Mouse (Mus musculus): ENCODE data around the gene Ncoa3. TPM values are rescaled to one million over a fixed set of nuclear protein-coding genes. Genes with fewer than 3 reads are reported as not detected.

Ncoa3 gene
- polyA plus RNA-seq, 1 experiment from 2014 or later: 17.4 TPM

GRCm38 (mm10) chr2:166077371-166077770 is 84.9 kb downstream of the Ncoa3 start:
- WGBS: 94% methylated on average over 9 of the region's 9 CpGs
- H3K27ac ChIP-seq (ENCODE audit: low read depth, low read length): no peak overlapping the region
- no peaks in the 10 kb centered on the region; the same call in 1 of the 2 replicates for H3K36me3 ChIP-seq (ENCODE audit: control insufficient read depth, insufficient read depth, low read length)
- H3K9me3 ChIP-seq (ENCODE audit: control insufficient read depth, low read length): no peaks in the 10 kb centered on the region
- no peaks in the 10 kb centered on the region for H3K4me1 ChIP-seq (replicated peaks; ENCODE audit: control insufficient read depth, insufficient read depth, low read length)
- H3K27me3 ChIP-seq (ENCODE audit: control insufficient read depth, insufficient read depth, low read length): no peaks in the 10 kb centered on the region
- no peak overlapping the region for H3K4me3 ChIP-seq (ENCODE audit: low read depth, low read length)
- no peak overlapping the region for H3K4me2 ChIP-seq (ENCODE audit: low read depth, low read length, severe bottlenecking)
- DNase-seq (ENCODE audit: low spot score): no peak
- no peak for ATAC-seq (replicated peaks; ENCODE audit: low FRiP score)
- no peak overlapping the region for H3K9ac ChIP-seq (ENCODE audit: low read length)

GRCm38 (mm10) chr2:166079231-166079630 is 86.8 kb downstream of the Ncoa3 start:
- DNase-seq (ENCODE audit: low spot score) (no peak), ATAC-seq (replicated peaks; ENCODE audit: low FRiP score) (no peak)
- H3K27me3 ChIP-seq (ENCODE audit: control insufficient read depth, insufficient read depth, low read length): no peaks in the 10 kb centered on the region
- H3K27ac ChIP-seq (ENCODE audit: low read depth, low read length): no peak overlapping the region
- no peak overlapping the region for H3K4me2 ChIP-seq (ENCODE audit: low read depth, low read length, severe bottlenecking)
- no peak overlapping the region for H3K9ac ChIP-seq (ENCODE audit: low read length)
- 96% methylated on average over 14 of the region's 14 CpGs for WGBS
- no peaks in the 10 kb centered on the region for H3K36me3 ChIP-seq (ENCODE audit: control insufficient read depth, insufficient read depth, low read length)
- H3K4me3 ChIP-seq (ENCODE audit: low read depth, low read length): no peak overlapping the region
- H3K4me1 ChIP-seq (replicated peaks; ENCODE audit: control insufficient read depth, insufficient read depth, low read length): no peaks in the 10 kb centered on the region
- H3K9me3 ChIP-seq (ENCODE audit: control insufficient read depth, low read length): no peaks in the 10 kb centered on the region

GRCm38 (mm10) chr2:166079961-166080885 is 87.8 kb downstream of the Ncoa3 start:
- Histone ChIP-seq H3K9me3 (ENCODE audit: control insufficient read depth, low read length) (no peaks in the 10 kb centered on the region), H3K4me3 (ENCODE audit: low read depth, low read length) (no peak overlapping the region), H3K4me2 (ENCODE audit: low read depth, low read length, severe bottlenecking) (no peak overlapping the region), H3K36me3 (ENCODE audit: control insufficient read depth, insufficient read depth, low read length) (no peaks in the 10 kb centered on the region), H3K27ac (ENCODE audit: low read depth, low read length) (no peak overlapping the region), H3K27me3 (ENCODE audit: control insufficient read depth, insufficient read depth, low read length) (no peaks in the 10 kb centered on the region), H3K9ac (ENCODE audit: low read length) (no peak overlapping the region), H3K4me1 (replicated peaks; ENCODE audit: control insufficient read depth, insufficient read depth, low read length) (no peaks in the 10 kb centered on the region)
- WGBS: 62% methylated on average over 17 of the region's 17 CpGs
- no peak for ATAC-seq (replicated peaks; ENCODE audit: low FRiP score)
- DNase-seq (ENCODE audit: low spot score): peak; percentile 83

- Histone ChIP-seq H3K9ac (ENCODE audit: low read length) (no peak overlapping the region), H3K9me3 (ENCODE audit: control insufficient read depth, low read length) (no peaks in the 10 kb centered on the region), H3K36me3 (ENCODE audit: control insufficient read depth, insufficient read depth, low read length) (no peaks in the 10 kb centered on the region), H3K4me2 (ENCODE audit: low read depth, low read length, severe bottlenecking) (0 out of 2 replicates have a peak overlapping the region, but pooled peaks have one; percentile 5), H3K27me3 (ENCODE audit: control insufficient read depth, insufficient read depth, low read length) (no peaks in the 10 kb centered on the region), H3K27ac (ENCODE audit: low read depth, low read length) (no peak overlapping the region), H3K4me3 (ENCODE audit: low read depth, low read length) (no peak overlapping the region), H3K4me1 (replicated peaks; ENCODE audit: control insufficient read depth, insufficient read depth, low read length) (no peaks in the 10 kb centered on the region)
- no peak for ATAC-seq (replicated peaks; ENCODE audit: low FRiP score)
- DNase-seq (ENCODE audit: low spot score): no peak
- WGBS: 88% methylated on average over 21 of the region's 21 CpGs
Measured at GRCm38 (mm10) chr2:166080967-166081750, 88.7 kb downstream of the Ncoa3 start.

- Histone ChIP-seq H3K36me3 (ENCODE audit: control insufficient read depth, insufficient read depth, low read length) (no peaks in the 10 kb centered on the region; the same call in 1 of the 2 replicates), H3K4me3 (ENCODE audit: low read depth, low read length) (no peak overlapping the region), H3K4me2 (ENCODE audit: low read depth, low read length, severe bottlenecking) (no peak overlapping the region), H3K4me1 (replicated peaks; ENCODE audit: control insufficient read depth, insufficient read depth, low read length) (no peaks in the 10 kb centered on the region), H3K9ac (ENCODE audit: low read length) (no peak overlapping the region), H3K9me3 (ENCODE audit: control insufficient read depth, low read length) (no peaks in the 10 kb centered on the region), H3K27me3 (ENCODE audit: control insufficient read depth, insufficient read depth, low read length) (no peaks in the 10 kb centered on the region), H3K27ac (ENCODE audit: low read depth, low read length) (no peak overlapping the region)
- DNase-seq (ENCODE audit: low spot score) (peak; percentile 89), ATAC-seq (replicated peaks; ENCODE audit: low FRiP score) (no peak)
- WGBS: 70% methylated on average over 5 of the region's 5 CpGs
Measured at GRCm38 (mm10) chr2:166082193-166082592, 89.8 kb downstream of the Ncoa3 start.

GRCm38 (mm10) chr2:166082661-166083060 is 90.2 kb downstream of the Ncoa3 start:
- H3K9me3 ChIP-seq (ENCODE audit: control insufficient read depth, low read length): no peaks in the 10 kb centered on the region
- no peak overlapping the region for H3K4me3 ChIP-seq (ENCODE audit: low read depth, low read length)
- H3K9ac ChIP-seq (ENCODE audit: low read length): no peak overlapping the region
- H3K4me1 ChIP-seq (replicated peaks; ENCODE audit: control insufficient read depth, insufficient read depth, low read length): no peaks in the 10 kb centered on the region
- DNase-seq (ENCODE audit: low spot score): no peak
- H3K27ac ChIP-seq (ENCODE audit: low read depth, low read length): no peak overlapping the region
- H3K27me3 ChIP-seq (ENCODE audit: control insufficient read depth, insufficient read depth, low read length): no peaks in the 10 kb centered on the region
- no peak for ATAC-seq (replicated peaks; ENCODE audit: low FRiP score)
- H3K4me2 ChIP-seq (ENCODE audit: low read depth, low read length, severe bottlenecking): no peak overlapping the region
- H3K36me3 ChIP-seq (ENCODE audit: control insufficient read depth, insufficient read depth, low read length): no peaks in the 10 kb centered on the region; the same call in 1 of the 2 replicates
- WGBS: 85% methylated on average over 10 of the region's 10 CpGs

GRCm38 (mm10) chr2:166083542-166084031 is 91.2 kb downstream of the Ncoa3 start:
- Histone ChIP-seq H3K4me3 (ENCODE audit: low read depth, low read length) (no peak overlapping the region), H3K27ac (ENCODE audit: low read depth, low read length) (no peak overlapping the region), H3K9me3 (ENCODE audit: control insufficient read depth, low read length) (no peaks in the 10 kb centered on the region), H3K36me3 (ENCODE audit: control insufficient read depth, insufficient read depth, low read length) (no peaks in the 10 kb centered on the region; the same call in 1 of the 2 replicates), H3K9ac (ENCODE audit: low read length) (no peak overlapping the region), H3K27me3 (ENCODE audit: control insufficient read depth, insufficient read depth, low read length) (no peaks in the 10 kb centered on the region), H3K4me1 (replicated peaks; ENCODE audit: control insufficient read depth, insufficient read depth, low read length) (no peaks in the 10 kb centered on the region), H3K4me2 (ENCODE audit: low read depth, low read length, severe bottlenecking) (no peak overlapping the region)
- ATAC-seq (replicated peaks; ENCODE audit: low FRiP score): no peak
- no peak for DNase-seq (ENCODE audit: low spot score)
- 88% methylated on average over 9 of the region's 9 CpGs for WGBS

- no peak overlapping the region for H3K4me2 ChIP-seq (ENCODE audit: low read depth, low read length, severe bottlenecking)
- no peak overlapping the region for H3K9ac ChIP-seq (ENCODE audit: low read length)
- no peak for ATAC-seq (replicated peaks; ENCODE audit: low FRiP score)
- H3K27me3 ChIP-seq (ENCODE audit: control insufficient read depth, insufficient read depth, low read length): no peaks in the 10 kb centered on the region
- WGBS: 89% methylated on average over 7 of the region's 7 CpGs
- H3K9me3 ChIP-seq (ENCODE audit: control insufficient read depth, low read length): no peaks in the 10 kb centered on the region
- H3K36me3 ChIP-seq (ENCODE audit: control insufficient read depth, insufficient read depth, low read length): no peaks in the 10 kb centered on the region; the same call in 1 of the 2 replicates
- H3K4me3 ChIP-seq (ENCODE audit: low read depth, low read length): no peak overlapping the region
- DNase-seq (ENCODE audit: low spot score): no peak
- no peak overlapping the region for H3K27ac ChIP-seq (ENCODE audit: low read depth, low read length)
- H3K4me1 ChIP-seq (replicated peaks; ENCODE audit: control insufficient read depth, insufficient read depth, low read length): no peaks in the 10 kb centered on the region
Measured at GRCm38 (mm10) chr2:166084111-166084510, 91.7 kb downstream of the Ncoa3 start.
